Mouse (Mus musculus): ENCODE measurements around the gene Rbfox1.

- TF ChIP-seq CTCF (IDR thresholded peaks at IDR 0.05; ENCODE audit: low read depth, low read length) (no peak), POLR2A (IDR thresholded peaks at IDR 0.05; ENCODE audit: borderline replicate concordance, low read depth, low read length) (no peak)
These were observed 1510.9 kb downstream of the Rbfox1 start for GRCm38 (mm10) chr16:7396101-7396500.

Measured in bone marrow macrophage, adult 2 months (primary cell).